8 mouse cellular contexts compared by ENCODE assay signal in genomic region chr14:27508644-27509301, GRCm38 (mm10). TPM values are rescaled to one million over a fixed set of nuclear protein-coding genes. Genes with fewer than 3 reads are reported as not detected.
DNase-seq lines count a peak whose midpoint lies in the region; ATAC-seq lines count a peak whose summit lies in the region.

No protein-coding gene starts in this region.

- H3K27ac ChIP-seq in lung, embryonic 15.5 days, result 0 out of 2 replicates have a peak overlapping the region, but pooled peaks have one; percentile 5
- peak overlapping the region; percentile 93 for H3K27ac ChIP-seq in embryonic facial prominence, embryonic 10.5 days (replicated peaks)
- peak overlapping the region; percentile 81 for H3K27ac ChIP-seq in hindbrain, embryonic 12.5 days
- H3K27ac ChIP-seq in midbrain, embryonic 12.5 days (replicated peaks), result peak overlapping the region; percentile 84; the same call in 1 of the 2 replicates

- peak overlapping the region; percentile 71 for H3K4me2 ChIP-seq in lung, embryonic 15.5 days
- H3K4me2 ChIP-seq in hindbrain, embryonic 12.5 days (replicated peaks), result peak overlapping the region; percentile 72
- peak overlapping the region; percentile 66 for H3K4me2 ChIP-seq in midbrain, embryonic 12.5 days (replicated peaks)

- H3K9ac ChIP-seq in lung, embryonic 15.5 days, result peak overlapping the region; percentile 67
- peak overlapping the region; percentile 82 for H3K9ac ChIP-seq in hindbrain, embryonic 12.5 days
- H3K9ac ChIP-seq in midbrain, embryonic 12.5 days (replicated peaks), result peak overlapping the region; percentile 76

- H3K9me3 ChIP-seq in lung, embryonic 15.5 days, result no peaks in the 10 kb centered on the region
- H3K9me3 ChIP-seq in embryonic facial prominence, embryonic 10.5 days, result no peaks in the 10 kb centered on the region
- H3K9me3 ChIP-seq in hindbrain, embryonic 12.5 days (replicated peaks), result no peaks in the 10 kb centered on the region
- H3K9me3 ChIP-seq in midbrain, embryonic 12.5 days, result no peaks in the 10 kb centered on the region

- peak overlapping the region; percentile 74 for H3K4me3 ChIP-seq in lung, embryonic 15.5 days
- peak overlapping the region; percentile 85 for H3K4me3 ChIP-seq in embryonic facial prominence, embryonic 10.5 days
- peak overlapping the region; percentile 82 for H3K4me3 ChIP-seq in hindbrain, embryonic 12.5 days
- peak overlapping the region; percentile 80 for H3K4me3 ChIP-seq in midbrain, embryonic 12.5 days

- WGBS in lung, embryonic 15.5 days, result 13% methylated on average over 15 of the region's 15 CpGs
- 35% methylated on average over 15 of the region's 15 CpGs for WGBS in embryonic facial prominence, embryonic 10.5 days
- 31% methylated on average over 15 of the region's 15 CpGs for WGBS in hindbrain, embryonic 12.5 days
- WGBS in midbrain, embryonic 12.5 days, result 32% methylated on average over 15 of the region's 15 CpGs

- no peaks in the 10 kb centered on the region for H3K27me3 ChIP-seq in lung, embryonic 15.5 days
- H3K27me3 ChIP-seq in embryonic facial prominence, embryonic 10.5 days (replicated peaks; ENCODE audit: low read depth, poor library complexity, severe bottlenecking), result no peaks in the 10 kb centered on the region
- no peaks in the 10 kb centered on the region for H3K27me3 ChIP-seq in hindbrain, embryonic 12.5 days
- H3K27me3 ChIP-seq in midbrain, embryonic 12.5 days, result no peaks in the 10 kb centered on the region

- ATAC-seq in lung, embryonic 15.5 days (ENCODE audit: borderline replicate concordance, extremely low read depth, low FRiP score, low TSS enrichment), result peak; percentile 44; the same call in 1 of the 2 replicates
- ATAC-seq in hindbrain, embryonic 12.5 days (ENCODE audit: low FRiP score), result peak; percentile 78
- ATAC-seq in midbrain, embryonic 12.5 days (ENCODE audit: low FRiP score, low read depth), result peak; percentile 67
- ATAC-seq in CD4-positive, CD25-positive, alpha-beta regulatory T cell, adult 4 months, result no peak

- no peak for DNase-seq in lung, adult 18-20 months
- DNase-seq in embryonic facial prominence, embryonic 10.5 days (ENCODE audit: low spot score), result no peak
- DNase-seq in frontal cortex, postnatal 10 days (ENCODE audit: low spot score in 2 of 2), result no peak
- no peak for DNase-seq in left cerebral cortex, adult 18-20 months (ENCODE audit: low spot score in 2 of 2)

- H3K36me3 ChIP-seq in lung, embryonic 15.5 days, result no peaks in the 10 kb centered on the region; the same call in 1 of the 2 replicates
- H3K36me3 ChIP-seq in embryonic facial prominence, embryonic 10.5 days (replicated peaks), result peaks cover 21% of the 10 kb centered on the region
- peaks cover 4% of the 10 kb centered on the region; the same call in 1 of the 2 replicates for H3K36me3 ChIP-seq in hindbrain, embryonic 12.5 days
- peaks cover 13% of the 10 kb centered on the region; the same call in 1 of the 2 replicates for H3K36me3 ChIP-seq in midbrain, embryonic 12.5 days

- H3K4me1 ChIP-seq in lung, embryonic 15.5 days, result peaks cover 7% of the 10 kb centered on the region
- H3K4me1 ChIP-seq in embryonic facial prominence, embryonic 10.5 days, result peaks cover 11% of the 10 kb centered on the region
- peaks cover 12% of the 10 kb centered on the region for H3K4me1 ChIP-seq in hindbrain, embryonic 12.5 days
- H3K4me1 ChIP-seq in midbrain, embryonic 12.5 days, result peaks cover 9% of the 10 kb centered on the region

RNA-seq across cellular contexts. Expression of gene Ccdc66, which starts 0.5 kb away (rescaled TPM):
- polyA plus RNA-seq in lung, embryonic 15.5 days (2015; fragmentation: Nextera tagmentation; extraction: Ambion mirVana), result 12.8 and 13.7 TPM in 2 replicates
- 15.8 and 16.3 TPM in 2 replicates for polyA plus RNA-seq in embryonic facial prominence, embryonic 10.5 days (2016; fragmentation: Nextera tagmentation; extraction: Ambion mirVana)
- 12.7 and 15.0 TPM in 2 replicates for polyA plus RNA-seq in hindbrain, embryonic 12.5 days (2016; fragmentation: Nextera tagmentation; extraction: Ambion mirVana)
- polyA plus RNA-seq in midbrain, embryonic 12.5 days (2016; fragmentation: Nextera tagmentation; extraction: Ambion mirVana), result 15.9 and 17.6 TPM in 2 replicates
- total RNA-seq in left cerebral cortex, adult 18-20 months (2021), result 10 to 100 TPM; 15.8 to 16.1 TPM
- polyA plus RNA-seq in CD4-positive, CD25-positive, alpha-beta regulatory T cell, adult 4 months (2017; shearing (Covaris generic)), result 10 to 100 TPM; 13.5 to 23.3 TPM

Comparison
In these comparisons a context has a peak if more than half of its experiments do, and no peak if none do; other contexts are left out.
1. H3K27ac ChIP-seq: peak in every context shown above with its lines; median percentile 93 in embryonic facial prominence, embryonic 10.5 days; 84 in midbrain, embryonic 12.5 days; 81 in hindbrain, embryonic 12.5 days; 5 in lung, embryonic 15.5 days.